Mouse (Mus musculus) lung, embryonic 14.5 days (tissue): ENCODE measurements around the gene Mlx. TPM values are rescaled to one million over a fixed set of nuclear protein-coding genes. Genes with fewer than 3 reads are reported as not detected.
A peak's percentile ranks its signal among the peaks of the same experiment; 100 is the strongest.

Experiments
- ATAC-seq: fragments of 200-750 bp; cut with Nextera tagmentation; 2 replicates; pipeline ENCODE4 v1.8.0; 2017; ENCODE audit warnings: mild to moderate bottlenecking, moderate TSS enrichment, moderate library complexity; ENCODE audit not compliant: insufficient read depth
- DNase-seq: peaks from one replicate; pipeline ENCODE4 v3.0.0-alpha.2; 2015
- H3K27ac ChIP-seq: fragments of 300-500 bp; sonication (generic); 2 replicates; pipeline ENCODE4 v1.5.1; 2014; ENCODE audit warnings: low read depth, mild to moderate bottlenecking, moderate library complexity
- H3K27me3 ChIP-seq: fragments of 300-500 bp; sonication (generic); 2 replicates; pipeline ENCODE4 v1.6.1; 2014; ENCODE audit warnings: low read length, control low read depth; ENCODE audit not compliant: insufficient read depth
- H3K36me3 ChIP-seq: fragments of 300-500 bp; sonication (generic); 2 replicates; pipeline ENCODE4 v1.6.1; 2014; ENCODE audit warnings: control low read depth; ENCODE audit not compliant: insufficient read depth
- H3K4me1 ChIP-seq: fragments of 300-500 bp; sonication (generic); 2 replicates; pipeline ENCODE4 v1.6.1; 2014; ENCODE audit warnings: antibody characterized with exemption, control low read depth; ENCODE audit not compliant: insufficient read depth
- H3K4me2 ChIP-seq: fragments of 300-500 bp; sonication (generic); 2 replicates; pipeline ENCODE4 v1.6.1; 2014; ENCODE audit warnings: mild to moderate bottlenecking
- H3K4me3 ChIP-seq: fragments of 300-500 bp; sonication (generic); 2 replicates; pipeline ENCODE4 v1.5.1; 2014; ENCODE audit warnings: low read depth, low read length
- H3K9ac ChIP-seq: fragments of 300-500 bp; sonication (generic); 2 replicates; pipeline ENCODE4 v1.6.1; 2014
- H3K9me3 ChIP-seq: fragments of 300-500 bp; sonication (generic); 2 replicates; pipeline ENCODE4 v1.6.1; 2016; ENCODE audit warnings: low read depth, low read length, control low read depth
- CTCF ChIP-seq: IDR thresholded peaks from 2 replicates; pipeline ENCODE4 v1.5.1; 2016; ENCODE audit warnings: antibody characterized with exemption, low read depth
- WGBS: fragments of 180-500 bp; shearing (Covaris S2); extraction: QIAGEN DNeasy Blood & Tissue Kit; methylation state at CpG from one replicate; pipeline ENCODE4 v1.1.7; 2014; 5-methylcytosine and 5-hydroxymethylcytosine counted together
- polyA plus RNA-seq: library from polyadenylated mRNA; unstranded; fragments of >200 nt; fragmentation: Nextera tagmentation; extraction: Ambion mirVana; gene quantifications from 2 replicates; pipeline ENCODE4 v1.2.1, GENCODE M21; 2014

The Mlx gene
- polyA plus RNA-seq, 1 experiment from 2014 or later = 39.1 TPM

DNA sequence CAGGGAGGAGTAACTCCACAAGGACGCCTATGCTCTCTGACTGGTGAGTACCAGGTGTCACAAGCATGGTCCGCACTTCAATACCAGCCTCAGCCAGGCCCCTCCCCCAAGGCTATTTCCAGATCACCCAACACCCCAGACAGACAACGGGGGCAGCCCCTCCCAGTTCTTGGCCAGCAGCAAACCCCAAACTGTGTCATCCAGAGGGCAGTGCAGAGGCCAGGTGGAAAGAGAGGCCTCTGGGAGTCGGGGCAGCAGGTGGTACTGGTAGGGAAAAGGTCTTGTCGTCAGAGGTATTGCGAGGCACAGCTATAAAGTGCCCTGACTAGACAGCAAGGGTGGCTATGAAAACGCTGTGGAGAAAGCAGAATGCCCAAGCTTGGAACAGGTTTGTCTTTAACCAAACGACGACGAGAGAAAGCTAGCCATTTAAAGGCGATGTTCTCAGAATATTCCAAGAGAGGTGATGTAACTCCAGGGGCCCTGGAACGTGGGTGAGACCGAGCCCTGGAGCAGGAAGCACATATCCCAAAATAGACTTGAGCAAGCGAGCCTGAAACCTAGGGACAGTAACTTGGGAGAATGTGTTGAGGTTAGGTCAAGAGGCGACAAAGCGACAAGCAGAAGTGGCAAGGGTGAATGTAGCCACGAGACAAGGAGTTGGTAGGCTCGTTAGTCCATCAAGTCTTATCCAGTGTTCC, 43.1 kb downstream of the Mlx start:
- TF ChIP-seq CTCF = no peak
- 34% methylated on average over 18 of the region's 18 CpGs for WGBS
- DNase-seq = no peak
- H3K9me3 ChIP-seq = no peaks in the 10 kb centered on the region
- no peaks in the 10 kb centered on the region for H3K27me3 ChIP-seq
- no peak overlapping the region for H3K4me3 ChIP-seq
- H3K9ac ChIP-seq = no peak overlapping the region
- no peaks in the 10 kb centered on the region for H3K4me1 ChIP-seq
- ATAC-seq = no peak
- H3K4me2 ChIP-seq = no peak overlapping the region
- peaks cover 15% of the 10 kb centered on the region for H3K36me3 ChIP-seq
- H3K27ac ChIP-seq = peak overlapping the region; percentile 36; the same call in 1 of the 2 replicates

DNA sequence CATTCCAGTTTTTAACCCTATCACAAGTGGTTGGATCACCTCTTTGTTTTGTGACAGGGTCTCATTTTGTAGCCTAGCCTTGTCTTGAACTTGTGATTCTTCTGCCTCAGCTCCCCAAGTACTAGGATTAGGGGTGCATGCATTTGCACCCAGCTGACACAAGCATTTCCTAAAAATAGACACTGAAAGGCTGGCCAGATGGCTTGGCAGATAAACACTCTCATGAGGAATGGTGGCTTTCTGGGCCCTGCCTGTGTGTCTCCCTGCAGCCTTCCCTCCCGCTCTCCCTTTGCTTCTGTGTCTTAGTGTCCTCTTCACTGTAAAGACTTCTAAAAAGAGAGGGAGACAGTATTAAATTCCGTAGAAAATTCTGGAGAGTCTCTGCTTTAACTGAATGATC, 44.1 kb downstream of the Mlx start:
- Histone ChIP-seq H3K4me1 (no peaks in the 10 kb centered on the region), H3K4me3 (no peak overlapping the region), H3K27ac (no peak overlapping the region), H3K4me2 (no peak overlapping the region), H3K27me3 (no peaks in the 10 kb centered on the region), H3K36me3 (peaks cover 5% of the 10 kb centered on the region), H3K9me3 (no peaks in the 10 kb centered on the region), H3K9ac (no peak overlapping the region)
- 89% methylated on average over 2 of the region's 2 CpGs for WGBS
- no peak for TF ChIP-seq CTCF
- ATAC-seq (no peak), DNase-seq (no peak)

DNA sequence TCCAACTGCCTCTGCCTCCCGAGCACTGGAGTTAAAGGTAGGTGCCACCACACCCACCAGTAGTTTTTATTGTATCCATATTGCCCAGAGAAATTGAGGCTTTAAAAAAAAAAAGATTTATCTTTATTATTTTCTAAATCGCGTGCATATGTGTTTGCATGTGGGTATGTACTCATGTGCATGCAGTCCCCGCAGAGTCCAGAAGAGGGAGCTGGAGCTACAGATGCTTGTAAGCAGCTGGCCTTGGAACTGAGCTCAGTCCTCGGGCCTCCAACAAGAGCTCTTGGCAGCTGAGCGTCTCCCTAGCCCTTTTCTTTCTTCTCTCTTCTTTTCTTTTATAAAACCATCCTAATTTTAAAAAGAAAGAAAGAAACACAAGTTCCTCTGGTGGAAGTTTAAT, 44.6 kb downstream of the Mlx start:
- ATAC-seq (no peak), DNase-seq (peak; percentile 69)
- Histone ChIP-seq H3K9me3 (no peaks in the 10 kb centered on the region), H3K9ac (no peak overlapping the region), H3K4me2 (no peak overlapping the region), H3K36me3 (peaks cover under 1% of the 10 kb centered on the region; the same call in 1 of the 2 replicates), H3K27ac (no peak overlapping the region), H3K4me3 (no peak overlapping the region), H3K4me1 (no peaks in the 10 kb centered on the region), H3K27me3 (no peaks in the 10 kb centered on the region)
- TF ChIP-seq CTCF = peak; percentile 51
- 86% methylated on average over 6 of the region's 6 CpGs for WGBS

- TF ChIP-seq CTCF = no peak
- Histone ChIP-seq H3K4me1 (no peaks in the 10 kb centered on the region), H3K4me3 (no peak overlapping the region), H3K27me3 (no peaks in the 10 kb centered on the region), H3K9me3 (no peaks in the 10 kb centered on the region), H3K36me3 (no peaks in the 10 kb centered on the region), H3K27ac (no peak overlapping the region), H3K9ac (no peak overlapping the region), H3K4me2 (no peak overlapping the region)
- no peak for ATAC-seq
- DNase-seq = peak; percentile 37
- 47% methylated on average over 12 of the region's 12 CpGs for WGBS
Measured at GRCm38 (mm10) chr11:101133037-101133436, 46.0 kb downstream of the Mlx start.

GRCm38 (mm10) chr11:101134217-101134865, 47.3 kb downstream of the Mlx start:
- ATAC-seq = no peak
- WGBS = 70% methylated on average over 13 of the region's 13 CpGs

DNA sequence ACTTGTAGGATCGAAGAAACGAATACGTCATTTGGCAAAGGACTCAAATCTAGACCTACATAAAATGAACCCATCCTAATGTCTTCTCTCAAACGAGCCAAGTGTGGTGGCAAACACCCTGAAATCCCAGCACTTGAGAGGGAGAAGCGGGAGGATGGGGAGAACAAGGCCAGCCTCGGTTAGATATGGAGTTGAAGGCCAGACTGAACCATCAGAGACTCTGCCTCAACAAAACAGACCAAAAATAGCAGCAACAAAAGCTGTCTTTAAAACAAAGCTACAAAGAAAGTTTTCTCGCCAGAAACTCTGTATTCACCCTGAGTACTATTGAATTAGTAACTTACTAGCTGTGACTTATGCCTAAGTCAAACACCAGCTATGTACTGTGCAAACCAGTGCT, 49.9 kb downstream of the Mlx start:
- Histone ChIP-seq H3K36me3 (no peaks in the 10 kb centered on the region), H3K27ac (peak overlapping the region; percentile 3; the same call in 1 of the 2 replicates)

More at GRCm38 (mm10) chr11:101134217-101134865, 47.3 kb downstream of the Mlx start:
- no peak overlapping the region for H3K9ac ChIP-seq
- H3K27me3 ChIP-seq = 0 out of 2 replicates have a peak, but pooled peaks cover under 1% of the 10 kb centered on the region
- TF ChIP-seq CTCF = no peak
- H3K9me3 ChIP-seq = no peaks in the 10 kb centered on the region
- no peak overlapping the region for H3K4me3 ChIP-seq
- peaks cover 5% of the 10 kb centered on the region; the same call in 1 of the 2 replicates for H3K4me1 ChIP-seq
- H3K36me3 ChIP-seq = no peaks in the 10 kb centered on the region
- no peak overlapping the region for H3K27ac ChIP-seq
- H3K4me2 ChIP-seq = no peak overlapping the region
- DNase-seq = no peak

GRCm38 (mm10) chr11:101138536-101139181, 51.6 kb downstream of the Mlx start:
- H3K4me1 ChIP-seq = peaks cover 11% of the 10 kb centered on the region
- peaks cover 9% of the 10 kb centered on the region; the same call in 1 of the 2 replicates for H3K27me3 ChIP-seq
- H3K36me3 ChIP-seq = no peaks in the 10 kb centered on the region
- ATAC-seq = peak; percentile 55; the same call in 1 of the 2 replicates
- no peaks in the 10 kb centered on the region for H3K9me3 ChIP-seq
- H3K4me3 ChIP-seq = peak overlapping the region; percentile 17; the same call in 1 of the 2 replicates
- peak; percentile 69 for DNase-seq
- TF ChIP-seq CTCF = 0 out of 2 replicates have a peak, but pooled peaks have one; percentile 9
- H3K4me2 ChIP-seq = peak overlapping the region; percentile 46
- H3K9ac ChIP-seq = no peak overlapping the region
- peak overlapping the region; percentile 50 for H3K27ac ChIP-seq
- 17% methylated on average over 15 of the region's 15 CpGs for WGBS

More for the DNA sequence above, 49.9 kb downstream of the Mlx start:
- Histone ChIP-seq H3K4me2 (no peak overlapping the region), H3K27me3 (peaks cover 9% of the 10 kb centered on the region; the same call in 1 of the 2 replicates), H3K9me3 (no peaks in the 10 kb centered on the region), H3K9ac (no peak overlapping the region), H3K4me1 (peaks cover 11% of the 10 kb centered on the region), H3K4me3 (no peak overlapping the region)
- DNase-seq (no peak), ATAC-seq (no peak)
- WGBS = 59% methylated on average over 7 of the region's 7 CpGs
- TF ChIP-seq CTCF = no peak
